Mouse (Mus musculus) embryonic fibroblast, embryonic 13.5 days (primary cell): Measurements from ENCODE around the gene Bak1.
A peak's percentile ranks its signal among the peaks of the same experiment; 100 is the strongest.

ENCODE experiments used
- CTCF ChIP-seq: IDR thresholded peaks from 2 replicates; pipeline ENCODE4 v1.5.1; 2011; ENCODE audit warnings: mild to moderate bottlenecking, control low read depth, low read length, moderate library complexity, borderline replicate concordance; ENCODE audit not compliant: insufficient read depth
- POLR2A ChIP-seq: IDR thresholded peaks from 2 replicates; pipeline ENCODE4 v1.6.1; 2011; ENCODE audit warnings: low read depth, mild to moderate bottlenecking, control low read depth, low read length, moderate library complexity

DNA sequence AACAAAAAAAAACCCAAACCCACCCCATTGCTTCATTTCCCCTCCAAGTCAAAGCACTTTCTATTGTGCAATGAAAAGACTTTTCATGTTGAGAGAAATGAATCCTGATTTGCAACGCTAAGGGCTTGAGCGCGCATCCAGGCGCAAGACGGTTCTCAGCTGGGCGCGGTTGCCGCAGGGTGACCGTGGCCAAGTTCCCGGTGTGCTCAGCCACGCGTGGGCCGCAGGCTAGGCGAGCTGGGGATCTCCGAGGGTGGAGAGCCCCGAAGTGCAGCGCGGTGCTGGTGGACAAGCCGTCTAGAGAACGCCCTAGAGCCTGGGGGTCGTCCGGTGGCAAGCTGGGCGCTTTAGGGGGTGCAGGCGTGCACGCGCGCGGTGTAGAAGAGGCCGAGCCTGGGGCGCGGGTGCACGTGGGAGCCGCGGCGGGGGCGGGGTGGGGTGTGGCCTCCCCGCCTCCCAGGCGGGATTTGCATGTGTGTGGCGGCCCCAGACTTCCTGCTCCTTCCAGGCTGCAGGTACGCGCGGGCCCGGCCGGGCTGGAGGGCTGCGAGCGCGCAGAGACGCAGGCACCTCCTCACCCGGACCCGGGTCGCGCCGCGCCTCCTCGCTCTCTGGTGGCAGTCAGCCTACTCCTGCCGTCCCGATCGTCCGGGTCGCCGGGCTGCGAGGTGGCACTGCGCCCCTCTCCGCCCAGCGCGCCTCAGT, 28.2 kb upstream of the Bak1 start, which contains the start of gene Itpr3:
- TF ChIP-seq POLR2A, result peak; percentile 73
- TF ChIP-seq CTCF, result no peak
